Mouse (Mus musculus): ENCODE measurements at regions not wholly inside any gene's neighbourhood (a gene's known extent, or its start where the extent isn't known, plus 50 kb on each side); places are given as distances from the start of the nearest gene placed in this dataset.
"Not testable (repeated sequence)": the region's sequence is repeated elsewhere in the genome, so short reads cannot be mapped to it uniquely, and the experiment has no call there.

GRCm38 (mm10) chr17:13654606-13655005, 105.7 kb upstream of the Afdn start:
- DNase-seq = not testable (repeated sequence)

DNA sequence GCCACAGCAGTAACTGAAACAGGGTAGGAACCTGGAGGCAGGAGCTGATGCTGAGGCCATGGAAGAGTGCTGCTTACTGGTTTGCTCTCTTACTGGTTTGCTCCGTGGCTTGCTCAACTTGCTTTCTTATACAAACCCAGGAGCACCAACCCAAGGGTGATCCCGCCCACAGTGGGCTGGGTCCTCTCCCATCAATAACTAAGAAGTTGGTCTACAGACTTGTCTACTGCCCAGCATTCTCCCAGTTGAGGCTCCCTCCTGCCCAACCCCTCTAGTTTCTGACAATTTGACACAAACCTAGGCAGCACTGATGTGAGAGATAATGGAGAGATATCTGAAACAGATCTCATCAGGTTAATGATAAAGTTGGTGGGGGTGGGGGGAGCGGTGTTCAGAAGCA, 104.3 kb upstream of the Afdn start:
- no peak for DNase-seq

DNA sequence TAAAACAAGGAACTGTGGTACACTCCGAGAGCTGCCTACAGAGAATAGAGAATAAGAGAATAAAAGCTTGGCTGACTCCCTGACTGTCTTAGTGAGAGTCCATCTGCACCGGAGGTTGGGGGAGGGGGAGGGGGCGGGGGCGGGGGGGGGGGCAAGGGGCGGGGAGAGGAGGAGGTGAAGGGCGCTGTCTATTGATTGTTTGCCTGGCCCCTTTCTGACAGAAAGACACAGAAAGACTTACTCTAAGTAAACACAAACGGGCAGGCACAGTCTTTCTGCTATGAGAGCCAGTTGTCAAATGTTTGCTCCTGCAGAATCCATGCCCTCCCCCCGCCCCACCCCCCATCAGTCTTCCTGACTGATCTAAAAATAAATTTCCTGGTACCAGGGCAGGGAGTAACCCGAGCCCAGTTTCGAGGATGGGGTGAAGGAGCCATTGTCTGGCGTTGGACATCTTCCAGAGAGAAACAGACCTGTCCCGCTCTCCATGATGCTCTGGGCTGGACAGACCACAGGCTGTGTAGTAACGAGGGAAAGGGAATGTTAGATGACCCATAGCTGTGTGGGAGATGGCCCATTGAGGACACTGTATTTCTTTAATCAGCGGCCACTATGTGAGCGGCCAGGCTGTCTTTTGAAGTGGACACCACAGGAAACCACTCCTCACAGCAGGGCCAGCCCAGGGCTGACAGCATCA, 103.7 kb upstream of the Afdn start:
- peak; percentile 49 for DNase-seq

DNA sequence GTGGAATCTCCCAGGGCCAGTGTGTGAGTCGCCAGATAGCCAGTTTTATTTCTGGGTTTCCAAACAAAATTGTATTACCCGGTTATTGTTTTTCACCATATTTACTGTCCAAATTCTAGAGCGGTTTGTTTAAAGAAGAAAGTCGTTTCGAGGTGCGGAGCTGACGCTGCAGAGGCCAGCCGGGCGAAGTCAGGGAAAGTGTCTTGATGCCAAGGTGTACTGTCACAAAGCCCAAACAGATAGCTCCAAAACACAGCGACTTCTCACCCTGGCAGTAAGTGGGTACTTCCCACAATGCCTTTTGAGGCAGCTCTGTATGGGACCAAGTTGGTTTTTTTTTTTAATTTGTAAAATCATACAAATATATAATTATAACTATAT, 103.2 kb upstream of the Afdn start:
- no peak for DNase-seq

- no peak for DNase-seq
These were observed 102.6 kb upstream of the Afdn start for GRCm38 (mm10) chr17:13657656-13658292.

GRCm38 (mm10) chr17:13658321-13658978, 101.9 kb upstream of the Afdn start:
- DNase-seq = no peak

DNA sequence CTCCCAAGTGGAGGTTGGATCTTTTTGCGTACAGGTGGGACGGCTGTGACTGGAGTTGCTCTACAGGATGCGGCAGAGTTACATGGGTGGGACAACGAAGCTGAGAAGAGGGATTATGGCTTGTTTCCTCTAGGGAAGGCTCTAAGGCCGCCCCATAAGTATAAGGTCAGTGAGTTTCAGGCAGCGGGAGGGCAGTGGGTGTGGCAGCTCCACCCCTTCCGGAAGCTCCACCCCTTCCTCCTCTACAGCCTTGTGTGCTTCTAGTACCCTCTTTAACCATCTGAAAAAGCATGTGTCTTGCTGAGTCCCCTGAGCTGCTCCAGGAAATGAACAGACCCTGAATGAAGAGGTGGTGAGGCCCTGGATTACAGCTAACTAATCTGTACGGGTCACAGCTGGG, 101.2 kb upstream of the Afdn start:
- peak; percentile 61 for DNase-seq

GRCm38 (mm10) chr17:13659943-13660342, 100.4 kb upstream of the Afdn start:
- DNase-seq = no peak

- DNase-seq = no peak
These were observed 99.3 kb upstream of the Afdn start for GRCm38 (mm10) chr17:13661023-13661422.

DNA sequence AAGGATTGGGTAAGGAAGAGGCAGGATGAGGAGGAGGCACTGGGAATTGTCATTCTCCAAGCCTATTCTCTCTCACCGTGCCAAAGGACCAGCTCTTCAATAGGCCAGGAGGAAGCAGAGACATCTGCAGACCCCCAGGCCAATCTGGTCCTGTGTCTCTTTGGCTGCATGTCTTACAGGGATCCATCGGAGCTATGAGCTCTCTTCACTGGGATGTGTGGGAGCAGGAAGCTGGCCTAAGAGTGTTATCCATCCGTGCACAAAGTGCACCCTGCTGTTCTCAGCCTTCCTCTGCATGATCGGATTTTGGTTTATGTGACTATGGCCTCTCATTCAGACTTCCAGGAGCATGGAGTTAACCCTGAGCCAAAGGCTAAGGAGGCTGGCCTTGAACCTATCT, 98.2 kb upstream of the Afdn start:
- DNase-seq = no peak
